Mouse (Mus musculus) midbrain, embryonic 11.5 days (tissue): Measurements from ENCODE around the gene Slitrk4. TPM values are rescaled to one million over a fixed set of nuclear protein-coding genes. Genes with fewer than 3 reads are reported as not detected.

Experiments
- ATAC-seq: fragments of 200-750 bp; cut with Nextera tagmentation; 2 replicates; pipeline ENCODE4 v1.8.0; 2017; ENCODE audit warnings: moderate TSS enrichment, moderate library complexity; ENCODE audit not compliant: low FRiP score
- DNase-seq: peaks from one replicate; pipeline ENCODE4 v3.0.0; 2015; ENCODE audit warnings: low spot score; ENCODE audit errors: missing footprints
- H3K27ac ChIP-seq: fragments of 300-500 bp; sonication (generic); 2 replicates; pipeline ENCODE4 v1.5.1; 2014; ENCODE audit warnings: low read depth, low read length
- H3K27me3 ChIP-seq: fragments of 300-500 bp; sonication (generic); 2 replicates; pipeline ENCODE4 v1.6.1; 2014; ENCODE audit warnings: mild to moderate bottlenecking, low read length, moderate library complexity, mixed read lengths; ENCODE audit not compliant: control insufficient read depth, insufficient read depth
- H3K36me3 ChIP-seq: fragments of 300-500 bp; sonication (generic); 2 replicates; pipeline ENCODE4 v1.6.1; 2014; ENCODE audit warnings: mild to moderate bottlenecking, low read length, moderate library complexity, mixed read lengths; ENCODE audit not compliant: control insufficient read depth, insufficient read depth
- H3K4me1 ChIP-seq: fragments of 300-500 bp; sonication (generic); 2 replicates; pipeline ENCODE4 v1.6.1; 2014; ENCODE audit warnings: low read length; ENCODE audit not compliant: control insufficient read depth, insufficient read depth
- H3K4me2 ChIP-seq: fragments of 300-500 bp; sonication (generic); 2 replicates; pipeline ENCODE4 v1.6.1; 2014; ENCODE audit warnings: mild to moderate bottlenecking, moderate library complexity
- H3K4me3 ChIP-seq: fragments of 300-500 bp; sonication (generic); 2 replicates; pipeline ENCODE4 v1.5.1; 2014; ENCODE audit warnings: low read depth, low read length
- H3K9ac ChIP-seq: fragments of 300-500 bp; sonication (generic); 2 replicates; pipeline ENCODE4 v1.6.1; 2014; ENCODE audit warnings: low read length
- H3K9me3 ChIP-seq: fragments of 300-500 bp; sonication (generic); 2 replicates; pipeline ENCODE4 v1.6.1; 2016; ENCODE audit warnings: low read length; ENCODE audit not compliant: control insufficient read depth
- WGBS: fragments of 180-500 bp; shearing (Covaris S2); extraction: QIAGEN DNeasy Blood & Tissue Kit; methylation state at CpG from one replicate; pipeline ENCODE4 v1.1.7; 2014; 5-methylcytosine and 5-hydroxymethylcytosine counted together
- polyA plus RNA-seq: library from polyadenylated mRNA; unstranded; fragments of >200 nt; fragmentation: Nextera tagmentation; extraction: Ambion mirVana; gene quantifications from 2 replicates; pipeline ENCODE4 v1.2.1, GENCODE M21; 2014

Gene Slitrk4
- polyA plus RNA-seq, result 3.3 and 4.7 TPM in 2 replicates

GRCm38 (mm10) chrX:64276290-64277125 is at the start of gene Slitrk4:
Gene Slitrk4, minus strand, starts transcription at chrX:64276996.
- H3K27ac ChIP-seq, result no peak within 1 kb of the TSS
- DNase-seq, result peak; percentile 94
- no peaks in the 10 kb centered on the region for H3K36me3 ChIP-seq
- peak; percentile 75 for ATAC-seq
- 10% methylated on average over 48 of the region's 54 CpGs for WGBS
- peak within 1 kb of the TSS; percentile 63 for H3K9ac ChIP-seq
- peak within 1 kb of the TSS; percentile 47 for H3K4me3 ChIP-seq
- H3K9me3 ChIP-seq, result no peaks in the 10 kb centered on the region
- no peaks in the 10 kb centered on the region for H3K27me3 ChIP-seq
- peak within 1 kb of the TSS; percentile 58 for H3K4me2 ChIP-seq
- no peaks in the 10 kb centered on the region for H3K4me1 ChIP-seq

- no peak overlapping the region for H3K27ac ChIP-seq
- DNase-seq (no peak), ATAC-seq (no peak)
- no peak overlapping the region for H3K4me3 ChIP-seq
- no peak overlapping the region for H3K4me2 ChIP-seq
- H3K4me1 ChIP-seq, result no peaks in the 10 kb centered on the region
- no peak overlapping the region for H3K9ac ChIP-seq
- WGBS, result 75% methylated on average over 2 of the region's 2 CpGs
- no peaks in the 10 kb centered on the region for H3K36me3 ChIP-seq
- no peaks in the 10 kb centered on the region for H3K27me3 ChIP-seq
- no peaks in the 10 kb centered on the region for H3K9me3 ChIP-seq
These were observed 42.7 kb upstream of the Slitrk4 start for GRCm38 (mm10) chrX:64319501-64319900.

GRCm38 (mm10) chrX:64277991-64278301 is 1.1 kb upstream of the Slitrk4 start:
- Histone ChIP-seq H3K9ac (no peak overlapping the region), H3K27me3 (no peaks in the 10 kb centered on the region), H3K9me3 (no peaks in the 10 kb centered on the region), H3K36me3 (no peaks in the 10 kb centered on the region), H3K4me1 (no peaks in the 10 kb centered on the region), H3K4me3 (no peak overlapping the region; the same call in 1 of the 2 replicates), H3K27ac (no peak overlapping the region), H3K4me2 (peak overlapping the region; percentile 58)
- ATAC-seq (peak; percentile 57), DNase-seq (no peak)
- 23% methylated on average over 6 of the region's 6 CpGs for WGBS

- ATAC-seq, result peak; percentile 30
- DNase-seq, result peak; percentile 91
- peak overlapping the region; percentile 58 for H3K4me2 ChIP-seq
These were observed 562 bp upstream of the Slitrk4 start for GRCm38 (mm10) chrX:64277126-64277990.

GRCm38 (mm10) chrX:64275501-64276289 is 1.1 kb downstream of the Slitrk4 start:
- Histone ChIP-seq H3K27ac (no peak overlapping the region), H3K9ac (peak overlapping the region; percentile 63), H3K27me3 (no peaks in the 10 kb centered on the region), H3K4me3 (peak overlapping the region; percentile 47), H3K4me2 (peak overlapping the region; percentile 58), H3K9me3 (no peaks in the 10 kb centered on the region), H3K36me3 (no peaks in the 10 kb centered on the region), H3K4me1 (no peaks in the 10 kb centered on the region)
- ATAC-seq (peak; percentile 56), DNase-seq (peak; percentile 85)
- 12% methylated on average over 41 of the region's 41 CpGs for WGBS

More at GRCm38 (mm10) chrX:64277126-64277990, 562 bp upstream of the Slitrk4 start:
- no peaks in the 10 kb centered on the region for H3K4me1 ChIP-seq
- H3K9ac ChIP-seq, result peak overlapping the region; percentile 63; the same call in 1 of the 2 replicates
- peak overlapping the region; percentile 47 for H3K4me3 ChIP-seq
- H3K27me3 ChIP-seq, result no peaks in the 10 kb centered on the region
- no peak overlapping the region for H3K27ac ChIP-seq
- no peaks in the 10 kb centered on the region for H3K9me3 ChIP-seq
- 16% methylated on average over 21 of the region's 22 CpGs for WGBS
- no peaks in the 10 kb centered on the region for H3K36me3 ChIP-seq

- WGBS, result 87% methylated on average over 1 of the region's 1 CpGs
- no peak for DNase-seq
- no peak overlapping the region for H3K9ac ChIP-seq
- H3K4me1 ChIP-seq, result no peaks in the 10 kb centered on the region
- H3K36me3 ChIP-seq, result no peaks in the 10 kb centered on the region
- H3K4me2 ChIP-seq, result no peak overlapping the region
- H3K9me3 ChIP-seq, result no peaks in the 10 kb centered on the region
- ATAC-seq, result no peak
- H3K27me3 ChIP-seq, result no peaks in the 10 kb centered on the region
- H3K27ac ChIP-seq, result no peak overlapping the region
- H3K4me3 ChIP-seq, result no peak overlapping the region
These were observed 13.3 kb downstream of the Slitrk4 start for GRCm38 (mm10) chrX:64263481-64263880.

Other genes with a start within 250 kb of the Slitrk4 start
- gene Gm6760, start 124.8 kb downstream of the Slitrk4 start, polyA plus RNA-seq, result not detected in 2 replicates
- gene 3830417A13Rik, start 103.4 kb downstream of the Slitrk4 start, polyA plus RNA-seq, result 0.47 and 0.71 TPM in 2 replicates